Mouse (Mus musculus) limb, embryonic 14.5 days (tissue): ENCODE data around the gene Ciao2a. TPM values are rescaled to one million over a fixed set of nuclear protein-coding genes. Genes with fewer than 3 reads are reported as not detected.

ENCODE experiments used
- ATAC-seq: fragments of 200-750 bp; cut with Nextera tagmentation; 2 replicates; pipeline ENCODE4 v1.8.0; 2017; ENCODE audit warnings: low read depth, moderate number of reproducible peaks, moderate TSS enrichment; ENCODE audit not compliant: low FRiP score
- DNase-seq: peaks from one replicate; pipeline ENCODE4 v3.0.0-alpha.2; 2015; ENCODE audit warnings: low spot score
- H3K27ac ChIP-seq: fragments of 300-500 bp; sonication (generic); replicated peaks from 2 replicates; pipeline ENCODE4 v1.5.1; 2014; ENCODE audit warnings: low read depth, mild to moderate bottlenecking, low read length, moderate library complexity, mixed read lengths
- H3K27me3 ChIP-seq: fragments of 300-500 bp; sonication (generic); 2 replicates; pipeline ENCODE4 v1.6.1; 2014; ENCODE audit warnings: low read length, mixed read lengths; ENCODE audit not compliant: control insufficient read depth, insufficient read depth
- H3K36me3 ChIP-seq: fragments of 300-500 bp; sonication (generic); 2 replicates; pipeline ENCODE4 v1.6.1; 2014; ENCODE audit warnings: mild to moderate bottlenecking, low read length, moderate library complexity, mixed read lengths; ENCODE audit not compliant: control insufficient read depth, insufficient read depth
- H3K4me1 ChIP-seq: fragments of 300-500 bp; sonication (generic); 2 replicates; pipeline ENCODE4 v1.6.1; 2014; ENCODE audit warnings: antibody characterized with exemption, low read length, mixed read lengths; ENCODE audit not compliant: control insufficient read depth, insufficient read depth
- H3K4me2 ChIP-seq: fragments of 300-500 bp; sonication (generic); replicated peaks from 2 replicates; pipeline ENCODE4 v1.6.1; 2014; ENCODE audit warnings: low read depth, mild to moderate bottlenecking, low read length, moderate library complexity; ENCODE audit not compliant: severe bottlenecking
- H3K4me3 ChIP-seq: fragments of 300-500 bp; sonication (generic); replicated peaks from 2 replicates; pipeline ENCODE4 v1.5.1; 2014; ENCODE audit warnings: low read length
- H3K9ac ChIP-seq: fragments of 300-500 bp; sonication (generic); 2 replicates; pipeline ENCODE4 v1.6.1; 2014; ENCODE audit warnings: mild to moderate bottlenecking, low read depth, low read length, moderate library complexity; ENCODE audit not compliant: severe bottlenecking
- H3K9me3 ChIP-seq: fragments of 300-500 bp; sonication (generic); 2 replicates; pipeline ENCODE4 v1.6.1; 2016; ENCODE audit warnings: low read length; ENCODE audit not compliant: control insufficient read depth
- POLR2A ChIP-seq: fragments of 200-500 bp; IDR thresholded peaks from 2 replicates; pipeline ENCODE4 v1.8.0; 2012; ENCODE audit warnings: inconsistent platforms, mild to moderate bottlenecking, moderate library complexity, borderline replicate concordance; ENCODE audit not compliant: insufficient read depth, insufficient read length; ENCODE audit errors: extremely low read depth
- WGBS: fragments of 180-500 bp; shearing (Covaris S2); extraction: QIAGEN DNeasy Blood & Tissue Kit; methylation state at CpG from one replicate; pipeline ENCODE4 v1.1.7; 2014; 5-methylcytosine and 5-hydroxymethylcytosine counted together
- polyA plus RNA-seq, 2 experiments: library from polyadenylated mRNA; depleted of rRNA in 1 of 2; stranded (reverse) in 1 of 2; unstranded in 1 of 2; fragments of >200 nt; fragmentation: Nextera tagmentation in 1 of 2; extraction: Ambion mirVana in 1 of 2; gene quantifications; 2 replicates each; pipeline versions ENCODE4 v1.2.1 to v1.2.3; 2012 to 2014

Ciao2a gene
- polyA plus RNA-seq, 2 experiments, result 53.0 to 134 TPM

- Histone ChIP-seq H3K4me2 (no peak overlapping the region), H3K4me1 (no peaks in the 10 kb centered on the region; the same call in 1 of the 2 replicates), H3K9ac (no peak overlapping the region), H3K36me3 (no peaks in the 10 kb centered on the region), H3K9me3 (no peaks in the 10 kb centered on the region), H3K4me3 (no peak overlapping the region), H3K27ac (no peak overlapping the region), H3K27me3 (peaks cover 9% of the 10 kb centered on the region; the same call in 1 of the 2 replicates)
- no peak for TF ChIP-seq POLR2A
- ATAC-seq (no peak), DNase-seq (no peak)
- WGBS, result 90% methylated on average over 6 of the region's 6 CpGs
Measured at GRCm38 (mm10) chr9:66153594-66153993, 27.2 kb downstream of the Ciao2a start.

- no peak for TF ChIP-seq POLR2A
- WGBS, result 88% methylated on average over 9 of the region's 9 CpGs
- no peak overlapping the region for H3K4me2 ChIP-seq
- H3K27ac ChIP-seq, result no peak overlapping the region
- no peak overlapping the region for H3K9ac ChIP-seq
- H3K36me3 ChIP-seq, result no peaks in the 10 kb centered on the region
- H3K4me3 ChIP-seq, result no peak overlapping the region
- H3K9me3 ChIP-seq, result no peaks in the 10 kb centered on the region
- no peak for ATAC-seq
- no peaks in the 10 kb centered on the region; the same call in 1 of the 2 replicates for H3K4me1 ChIP-seq
- no peak for DNase-seq
- peaks cover 9% of the 10 kb centered on the region; the same call in 1 of the 2 replicates for H3K27me3 ChIP-seq
Measured at GRCm38 (mm10) chr9:66154013-66154412, 27.6 kb downstream of the Ciao2a start.

- H3K27me3 ChIP-seq, result peaks cover 9% of the 10 kb centered on the region; the same call in 1 of the 2 replicates
- no peak overlapping the region for H3K4me2 ChIP-seq
- no peak for TF ChIP-seq POLR2A
- no peak overlapping the region for H3K4me3 ChIP-seq
- H3K9ac ChIP-seq, result no peak overlapping the region
- 82% methylated on average over 1 of the region's 1 CpGs for WGBS
- H3K27ac ChIP-seq, result no peak overlapping the region
- H3K36me3 ChIP-seq, result no peaks in the 10 kb centered on the region
- DNase-seq (no peak), ATAC-seq (no peak)
- H3K9me3 ChIP-seq, result no peaks in the 10 kb centered on the region
- H3K4me1 ChIP-seq, result no peaks in the 10 kb centered on the region; the same call in 1 of the 2 replicates
Measured at GRCm38 (mm10) chr9:66155534-66155933, 29.1 kb downstream of the Ciao2a start.

GRCm38 (mm10) chr9:66157958-66158830 lies 31.8 kb downstream of the Ciao2a start, which contains the start of gene Dapk2:
Dapk2 (plus strand) TSS chr9:66158223.
- no peaks in the 10 kb centered on the region for H3K36me3 ChIP-seq
- 2% methylated on average over 37 of the region's 58 CpGs for WGBS
- no peaks in the 10 kb centered on the region for H3K9me3 ChIP-seq
- peak within 1 kb of the TSS; percentile 65 for H3K4me2 ChIP-seq
- TF ChIP-seq POLR2A, result no peak
- no peak within 1 kb of the TSS for H3K27ac ChIP-seq
- no peaks in the 10 kb centered on the region; the same call in 1 of the 2 replicates for H3K4me1 ChIP-seq
- ATAC-seq (peak; percentile 73), DNase-seq (peak; percentile 64)
- H3K9ac ChIP-seq, result peak within 1 kb of the TSS; percentile 41
- H3K4me3 ChIP-seq, result peak within 1 kb of the TSS; percentile 43
- peaks cover 9% of the 10 kb centered on the region; the same call in 1 of the 2 replicates for H3K27me3 ChIP-seq

- Histone ChIP-seq H3K27me3 (peaks cover 9% of the 10 kb centered on the region; the same call in 1 of the 2 replicates), H3K27ac (no peak overlapping the region), H3K9ac (no peak overlapping the region), H3K4me2 (no peak overlapping the region), H3K4me3 (no peak overlapping the region), H3K9me3 (no peaks in the 10 kb centered on the region), H3K36me3 (no peaks in the 10 kb centered on the region), H3K4me1 (no peaks in the 10 kb centered on the region; the same call in 1 of the 2 replicates)
- no peak for TF ChIP-seq POLR2A
- no peak for ATAC-seq
- DNase-seq, result no peak
- 86% methylated on average over 6 of the region's 6 CpGs for WGBS
Measured at GRCm38 (mm10) chr9:66158885-66159430, 32.5 kb downstream of the Ciao2a start.
